Mouse (Mus musculus): Measurements from ENCODE around the gene Gprin2. TPM values are rescaled to one million over a fixed set of nuclear protein-coding genes. Genes with fewer than 3 reads are reported as not detected.

The Gprin2 gene
- total RNA-seq, 2 experiments from 2014 or later: 1.3 to 2.6 TPM

DNA sequence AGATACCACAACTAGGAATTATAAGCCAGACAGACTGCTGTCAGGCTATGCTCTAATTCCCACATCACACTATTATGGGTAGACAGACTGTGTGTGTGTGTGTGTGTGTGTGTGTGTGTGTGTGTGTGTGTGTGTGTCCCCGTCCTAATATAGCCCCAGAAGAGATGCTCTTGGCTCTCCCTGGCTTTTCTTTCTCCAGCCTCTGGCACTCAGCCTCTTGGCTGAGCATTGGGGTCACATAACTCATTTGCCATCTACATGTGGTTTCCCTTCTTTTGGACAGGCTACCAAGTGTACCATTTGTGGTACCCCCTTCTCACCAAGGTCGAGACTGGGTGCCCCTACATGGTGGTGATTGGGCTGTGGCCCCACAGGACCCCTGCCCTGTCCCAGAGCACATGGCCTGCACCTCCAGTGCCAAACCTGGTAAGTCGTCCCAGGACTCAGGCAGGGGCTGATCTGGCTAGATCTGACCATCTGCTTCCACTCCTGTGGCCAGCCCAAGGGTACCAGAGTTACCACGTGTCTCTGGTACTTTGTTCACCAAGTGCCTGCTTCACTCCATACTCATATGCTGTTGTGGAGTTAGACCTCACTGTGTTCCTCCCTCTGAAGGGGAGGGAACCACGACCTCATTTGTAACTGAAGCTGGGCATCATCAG lies 20.1 kb upstream of the Gprin2 start:
- DNase-seq (ENCODE audit: low spot score in 2 of 2): no peak
- no peak overlapping the region for H3K27ac ChIP-seq
- no peak overlapping the region for H3K4me3 ChIP-seq
- TF ChIP-seq CTCF (conservative IDR thresholded peaks at IDR 0.05): no peak

DNA sequence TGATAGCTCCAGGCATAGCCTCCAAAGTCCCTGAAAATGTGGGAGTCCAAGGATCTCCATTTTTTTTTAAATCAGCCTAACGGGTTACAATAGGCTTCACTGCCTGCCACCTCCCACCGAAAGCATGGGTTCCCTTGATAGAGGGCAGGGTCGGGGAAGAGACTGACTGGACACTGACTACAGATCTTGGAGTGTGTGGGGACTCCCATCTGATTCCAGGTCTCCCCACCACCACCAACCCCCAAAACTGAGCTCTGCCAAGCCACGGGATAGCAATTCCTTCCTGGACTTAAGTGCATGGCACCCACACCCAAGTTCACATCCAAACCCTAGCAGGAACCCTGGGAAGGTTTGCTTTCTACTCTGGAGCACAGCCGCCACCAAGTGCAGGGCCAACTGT lies 19.0 kb upstream of the Gprin2 start:
- DNase-seq (ENCODE audit: low spot score in 2 of 2): no peak
- H3K27ac ChIP-seq: no peak overlapping the region
- TF ChIP-seq CTCF (conservative IDR thresholded peaks at IDR 0.05): no peak
- H3K4me3 ChIP-seq: no peak overlapping the region

DNA sequence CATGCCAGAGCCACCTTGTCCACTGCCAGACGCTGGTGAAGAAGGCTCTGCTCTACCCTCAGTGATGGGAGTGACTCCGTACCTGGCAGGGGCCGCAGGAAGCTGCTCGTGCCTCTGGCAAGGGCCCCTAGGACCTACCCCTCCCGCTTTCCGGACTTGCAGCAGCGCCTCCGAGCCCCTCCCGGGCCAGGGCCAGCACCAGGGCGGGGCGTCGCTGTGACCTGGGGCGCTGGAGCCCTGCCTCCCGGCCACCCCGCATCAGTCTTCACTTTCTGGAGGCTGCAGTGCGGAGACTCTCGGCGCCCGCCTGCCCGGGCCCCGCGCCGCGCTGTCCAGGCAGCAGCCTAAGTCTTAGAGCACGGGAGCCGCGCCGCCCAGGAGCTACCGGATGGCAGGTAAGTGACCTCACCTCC lies 18.3 kb upstream of the Gprin2 start:
- H3K27ac ChIP-seq: no peak overlapping the region
- no peak overlapping the region for H3K4me3 ChIP-seq
- TF ChIP-seq CTCF (conservative IDR thresholded peaks at IDR 0.05): no peak
- no peak for DNase-seq (ENCODE audit: low spot score in 2 of 2)

DNA sequence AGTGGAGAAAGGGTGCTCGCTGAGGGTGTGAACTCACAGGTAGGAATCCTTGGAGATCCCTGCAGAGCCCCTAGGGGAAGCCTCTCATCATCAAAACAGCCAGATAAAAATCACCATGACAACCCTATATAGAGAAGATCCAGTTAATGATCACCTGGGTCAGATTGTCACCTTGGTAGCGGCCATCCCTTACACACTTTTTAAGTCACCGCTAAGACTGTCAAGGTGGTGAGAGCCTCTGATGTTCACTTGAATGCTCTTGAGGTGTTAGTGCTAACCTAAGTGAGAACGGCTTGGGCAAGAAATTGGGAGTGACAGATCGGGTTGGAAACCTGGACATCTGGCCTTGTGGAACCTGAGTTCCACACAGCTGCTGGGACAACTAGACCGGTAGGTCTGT lies 17.8 kb upstream of the Gprin2 start, which contains the start of gene Syt15:
TSS of gene Syt15 (plus strand) at position 301 of the 400 bp plus-strand sequence.
- no peak for TF ChIP-seq CTCF (conservative IDR thresholded peaks at IDR 0.05)
- Histone ChIP-seq H3K27ac (no peak within 1 kb of the TSS), H3K4me3 (no peak within 1 kb of the TSS)
- no peak for DNase-seq (ENCODE audit: low spot score in 2 of 2)

DNA sequence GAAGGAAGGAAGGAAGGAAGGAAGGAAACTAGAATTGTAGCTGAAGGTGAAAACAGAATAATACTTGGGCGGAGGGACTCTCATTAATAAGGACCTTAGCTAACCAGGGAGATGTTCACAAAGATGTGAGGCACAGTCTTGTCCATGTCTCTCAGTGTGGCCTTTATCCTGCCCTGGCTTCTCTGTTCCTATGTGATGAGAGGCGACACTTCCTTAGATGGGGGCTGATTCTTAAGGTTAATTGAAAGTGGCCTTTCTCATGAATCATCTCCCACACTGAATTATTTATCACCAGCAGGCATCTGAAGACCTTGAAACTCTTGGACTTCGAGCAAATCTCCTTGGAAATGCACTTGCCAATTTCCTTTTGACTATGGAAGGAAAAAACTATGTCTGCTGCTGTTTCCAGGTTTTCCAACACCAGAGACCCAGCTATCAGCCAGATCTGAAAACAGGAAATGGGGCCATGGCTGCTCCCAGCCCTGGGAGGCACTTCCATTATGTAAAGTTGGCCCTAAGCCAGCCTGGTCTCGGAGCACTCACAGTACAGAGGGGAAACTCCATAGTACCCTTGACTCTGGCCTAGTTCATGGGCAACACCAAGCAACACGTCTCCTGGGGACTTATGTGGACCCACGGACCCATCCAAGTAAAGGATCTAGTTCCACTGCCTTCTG lies 14.1 kb upstream of the Gprin2 start:
- no peak for DNase-seq (ENCODE audit: low spot score in 2 of 2)
- no peak for TF ChIP-seq CTCF (conservative IDR thresholded peaks at IDR 0.05)
- H3K4me3 ChIP-seq: no peak overlapping the region
- H3K27ac ChIP-seq: no peak overlapping the region

- H3K27ac ChIP-seq: no peak overlapping the region
- no peak for TF ChIP-seq CTCF (conservative IDR thresholded peaks at IDR 0.05)
Measured at GRCm38 (mm10) chr14:34209942-34210341, 8.5 kb upstream of the Gprin2 start.

GRCm38 (mm10) chr14:34209080-34209479 lies 7.6 kb upstream of the Gprin2 start:
- no peak for DNase-seq (ENCODE audit: low spot score in 2 of 2)
- Histone ChIP-seq H3K4me3 (no peak overlapping the region), H3K27ac (no peak overlapping the region)
- TF ChIP-seq CTCF (conservative IDR thresholded peaks at IDR 0.05): no peak

More at GRCm38 (mm10) chr14:34209942-34210341, 8.5 kb upstream of the Gprin2 start:
- H3K4me3 ChIP-seq: no peak overlapping the region
- no peak for DNase-seq (ENCODE audit: low spot score in 2 of 2)

- peak; percentile 78 for TF ChIP-seq CTCF (conservative IDR thresholded peaks at IDR 0.05)
- H3K4me3 ChIP-seq: no peak overlapping the region
- peak; percentile 32 to 62 for DNase-seq (ENCODE audit: low spot score in 2 of 2)
- no peak overlapping the region for H3K27ac ChIP-seq
Measured at GRCm38 (mm10) chr14:34208651-34209050, 7.2 kb upstream of the Gprin2 start.

- TF ChIP-seq CTCF (conservative IDR thresholded peaks at IDR 0.05): no peak
- DNase-seq (ENCODE audit: low spot score in 2 of 2): no peak
- no peak overlapping the region for H3K27ac ChIP-seq
- H3K4me3 ChIP-seq: no peak overlapping the region
Measured at GRCm38 (mm10) chr14:34207996-34208395, 6.5 kb upstream of the Gprin2 start.

- Histone ChIP-seq H3K4me3 (peak overlapping the region; percentile 73), H3K27ac (no peak overlapping the region)
- TF ChIP-seq CTCF (conservative IDR thresholded peaks at IDR 0.05): no peak
- no peak for DNase-seq (ENCODE audit: low spot score in 2 of 2)
Measured at GRCm38 (mm10) chr14:34200738-34201230, 669 bp downstream of the Gprin2 start.

DNA sequence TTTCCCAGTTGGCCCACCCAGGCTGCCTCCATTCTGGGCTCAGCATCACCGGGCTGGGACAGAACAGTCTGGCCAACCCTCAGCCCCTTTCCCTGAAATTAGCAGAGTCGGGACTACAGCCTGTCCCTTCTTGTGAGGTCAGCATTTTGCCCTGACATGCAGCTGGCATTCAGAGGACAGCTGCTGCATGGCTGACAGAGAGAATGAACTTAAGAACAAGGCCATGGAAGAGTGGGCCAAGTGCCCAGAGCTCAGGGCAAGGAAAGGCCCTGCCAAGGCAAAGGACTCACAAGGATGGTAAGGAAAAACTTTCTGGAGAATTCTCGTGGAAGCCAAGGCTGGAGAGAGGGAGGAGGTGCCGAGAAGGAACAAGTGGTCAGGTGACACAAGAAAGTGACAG lies 4.7 kb downstream of the Gprin2 start:
- TF ChIP-seq CTCF (conservative IDR thresholded peaks at IDR 0.05): no peak
- DNase-seq (ENCODE audit: low spot score in 2 of 2): no peak
- H3K4me3 ChIP-seq: no peak overlapping the region
- no peak overlapping the region for H3K27ac ChIP-seq

- TF ChIP-seq CTCF (conservative IDR thresholded peaks at IDR 0.05): no peak
- Histone ChIP-seq H3K27ac (no peak overlapping the region), H3K4me3 (no peak overlapping the region)
- no peak for DNase-seq (ENCODE audit: low spot score in 2 of 2)
Measured at GRCm38 (mm10) chr14:34195466-34195865, 6.0 kb downstream of the Gprin2 start.

DNA sequence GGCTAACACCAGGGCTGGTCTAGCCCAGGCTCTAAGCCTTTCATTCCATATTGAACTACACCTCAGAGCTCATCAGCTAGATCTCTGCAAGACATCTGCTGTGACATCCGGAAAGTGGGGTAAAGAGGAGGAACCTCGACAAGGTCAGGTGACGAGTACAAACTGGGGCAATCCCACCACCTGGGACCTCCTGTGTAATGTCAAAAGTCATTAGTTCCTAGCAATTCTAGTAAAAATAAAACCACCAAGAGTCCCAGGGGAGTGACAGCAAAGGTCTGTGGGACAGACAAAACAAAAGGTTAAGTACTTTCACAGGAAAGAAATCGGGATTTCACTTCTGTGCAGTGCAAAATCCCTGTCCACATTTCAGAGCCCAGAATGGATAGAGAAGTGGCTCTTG lies 7.6 kb downstream of the Gprin2 start:
- no peak for DNase-seq (ENCODE audit: low spot score in 2 of 2)
- no peak overlapping the region for H3K4me3 ChIP-seq
- TF ChIP-seq CTCF (conservative IDR thresholded peaks at IDR 0.05): no peak
- no peak overlapping the region for H3K27ac ChIP-seq

DNA sequence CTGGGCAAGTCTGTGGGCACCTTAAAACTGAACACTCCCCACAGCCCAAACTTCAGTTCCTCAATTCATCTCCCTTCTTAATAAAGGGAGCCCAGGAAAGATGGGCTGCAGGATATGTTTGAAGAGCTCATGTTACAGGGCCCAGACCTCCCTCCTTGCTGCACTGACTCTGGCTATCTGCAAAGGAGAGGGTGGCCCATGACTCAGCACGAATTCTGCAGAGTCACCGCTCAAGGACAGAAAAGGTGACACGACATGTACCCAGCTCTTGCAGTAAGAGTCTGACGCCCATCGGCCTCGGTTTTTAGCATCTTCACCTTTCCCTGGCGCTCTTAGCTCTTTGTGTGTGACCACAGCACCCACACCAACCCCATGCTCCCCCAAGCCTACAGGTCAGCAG lies 11.1 kb downstream of the Gprin2 start:
- DNase-seq (ENCODE audit: low spot score in 2 of 2): no peak
- TF ChIP-seq CTCF (conservative IDR thresholded peaks at IDR 0.05): no peak
- no peak overlapping the region for H3K27ac ChIP-seq
- H3K4me3 ChIP-seq: no peak overlapping the region

Data from layer of hippocampus, adult 2 months (tissue).